Mouse (Mus musculus): ENCODE data around the gene Pcbp4.
"Not testable (repeated sequence)": the region's sequence is repeated elsewhere in the genome, so short reads cannot be mapped to it uniquely, and the experiment has no call there.

The Pcbp4 gene

GRCm38 (mm10) chr9:106482578-106483115, 29.6 kb downstream of the Pcbp4 start:
- DNase-seq (ENCODE audit: low read depth), result no peak

DNA sequence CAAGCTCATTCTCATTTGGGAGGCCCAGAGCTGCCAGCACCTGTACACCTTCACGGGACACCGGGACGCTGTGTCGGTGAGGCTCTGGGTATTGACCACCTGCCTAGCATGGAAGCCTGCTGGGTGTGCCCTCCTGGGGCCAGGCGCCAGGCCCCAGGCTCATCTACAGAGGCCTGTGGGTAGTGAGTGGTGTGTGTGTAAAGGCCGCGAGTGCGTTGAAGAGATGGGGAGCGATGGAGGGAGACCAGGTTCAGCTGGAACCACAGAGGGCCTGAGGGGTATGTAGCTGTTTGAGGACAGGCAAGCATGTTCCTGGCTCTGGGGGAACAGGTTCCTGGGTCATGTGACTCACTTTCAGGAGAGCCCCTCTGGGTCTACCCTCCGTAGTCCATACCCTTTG, 30.0 kb downstream of the Pcbp4 start:
- DNase-seq (ENCODE audit: low read depth), result no peak

DNA sequence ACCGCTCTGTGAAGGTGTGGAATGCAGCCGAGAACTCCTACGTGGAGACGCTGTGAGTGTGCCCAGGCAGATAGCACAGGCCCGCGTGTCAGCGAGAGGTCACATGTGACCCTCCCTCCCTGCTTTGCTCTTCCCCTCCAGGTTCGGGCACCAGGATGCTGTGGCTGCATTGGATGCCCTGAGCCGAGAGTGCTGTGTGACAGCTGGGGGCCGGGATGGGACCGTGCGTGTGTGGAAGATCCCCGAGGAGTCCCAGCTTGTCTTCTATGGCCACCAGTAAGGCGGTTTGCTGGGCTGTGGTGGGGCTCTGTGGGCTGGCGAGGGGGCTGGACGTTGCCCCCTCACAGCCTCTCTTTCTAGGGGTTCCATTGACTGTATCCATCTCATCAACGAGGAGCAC, 30.5 kb downstream of the Pcbp4 start:
- no peak for DNase-seq (ENCODE audit: low read depth)

DNA sequence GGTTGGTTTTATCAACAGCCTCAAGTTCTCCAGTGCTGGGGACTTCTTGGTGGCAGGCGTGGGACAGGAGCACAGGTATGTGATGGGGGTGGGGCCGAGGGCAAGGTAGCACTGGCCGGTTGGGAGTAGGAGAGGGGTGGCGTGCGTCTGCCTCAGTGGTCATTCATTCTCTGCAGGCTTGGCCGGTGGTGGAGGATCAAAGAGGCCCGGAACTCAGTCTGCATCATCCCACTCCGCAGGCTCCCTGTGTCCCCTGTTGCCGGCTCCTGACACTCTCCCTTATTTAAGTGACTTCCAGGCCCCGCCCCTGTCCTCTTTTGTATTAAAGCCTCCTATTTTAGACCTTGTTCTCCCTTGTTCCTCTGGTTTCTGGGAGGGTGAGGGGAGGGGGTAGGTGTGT, 32.0 kb downstream of the Pcbp4 start:
- DNase-seq (ENCODE audit: low read depth), result no peak

- not testable (repeated sequence) for DNase-seq (ENCODE audit: low read depth)
Observed at GRCm38 (mm10) chr9:106487602-106488001, 34.5 kb downstream of the Pcbp4 start.

- DNase-seq (ENCODE audit: low read depth), result no peak
Observed at GRCm38 (mm10) chr9:106499667-106500066, 46.6 kb downstream of the Pcbp4 start, which contains the start of gene Iqcf1. Iqcf1 (plus strand) TSS chr9:106499967.

GRCm38 (mm10) chr9:106501846-106502245, 48.8 kb downstream of the Pcbp4 start:
- no peak for DNase-seq (ENCODE audit: low read depth)

DNA sequence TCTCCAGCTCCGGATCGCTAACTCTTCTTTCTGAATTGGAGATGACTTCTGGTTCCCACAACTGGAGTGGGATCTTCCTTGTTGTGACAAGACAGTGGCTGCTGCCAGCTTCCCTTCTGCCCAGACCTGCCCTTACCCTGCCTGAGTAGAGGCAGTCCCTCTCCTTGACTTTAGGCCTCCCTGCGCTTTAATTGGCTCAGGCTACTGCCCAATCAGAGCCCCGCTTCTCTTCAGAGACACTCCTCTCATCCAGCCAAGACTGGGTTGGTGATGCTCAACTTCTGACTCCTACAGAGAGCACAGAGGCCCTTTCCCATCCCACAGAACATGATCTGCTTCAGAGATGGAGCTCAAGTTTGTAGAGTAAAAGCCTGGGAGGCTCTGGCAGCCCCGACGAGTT, 51.2 kb downstream of the Pcbp4 start:
- DNase-seq (ENCODE audit: low read depth), result no peak

DNA sequence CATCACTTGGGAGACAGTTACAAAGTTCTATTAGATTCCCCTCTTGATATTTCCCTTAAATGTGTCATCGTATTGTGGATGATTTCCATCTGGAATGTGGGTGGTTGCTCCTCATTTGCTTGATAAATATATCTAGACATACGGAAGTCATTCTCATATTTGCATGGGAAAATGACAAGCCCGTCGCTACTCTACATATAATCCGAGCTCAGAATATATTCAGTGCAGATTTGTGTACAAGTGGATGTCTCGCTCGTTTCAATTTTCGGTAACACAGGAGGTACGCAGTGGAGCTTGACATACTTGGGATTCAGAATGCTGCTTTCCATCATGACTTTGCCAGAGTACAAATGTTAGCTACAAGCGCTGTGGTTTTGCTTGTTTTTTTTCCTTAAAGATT, 56.3 kb downstream of the Pcbp4 start:
- no peak for DNase-seq (ENCODE audit: low read depth)

GRCm38 (mm10) chr9:106512729-106513450, 59.8 kb downstream of the Pcbp4 start:
- peak; percentile 16 for DNase-seq (ENCODE audit: low read depth)

GRCm38 (mm10) chr9:106513566-106513965, 60.5 kb downstream of the Pcbp4 start:
- no peak for DNase-seq (ENCODE audit: low read depth)

All from c-Kit-positive CD71-negative TER-119-negative erythroid progenitor cells, embryonic 14.5 days (primary cell).